Mouse (Mus musculus): ENCODE measurements at regions not wholly inside any gene's neighbourhood (a gene's known extent, or its start where the extent isn't known, plus 50 kb on each side); places are given as distances from the start of the nearest gene placed in this dataset.
A peak's percentile ranks its signal among the peaks of the same experiment; 100 is the strongest.

DNA sequence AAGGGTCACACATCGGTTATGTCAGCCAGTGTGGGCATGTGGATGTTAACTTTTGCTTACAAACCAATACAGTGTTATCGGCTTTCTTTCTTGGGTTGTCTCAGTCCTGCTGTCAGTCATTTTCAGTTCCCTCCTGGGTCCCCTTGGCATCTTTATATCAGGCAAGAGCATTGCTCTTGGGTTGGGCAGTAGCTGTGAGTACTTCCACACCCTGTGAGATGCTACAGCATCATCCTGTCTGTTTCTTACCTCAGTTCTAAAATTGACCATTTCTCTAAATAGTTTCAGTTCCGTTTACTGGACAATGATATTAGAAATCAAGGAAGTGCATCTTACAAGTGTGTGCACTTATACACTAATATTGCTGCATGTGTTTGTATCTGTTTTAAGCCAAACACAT, 104.9 kb upstream of the Sgk1 start:
- no peak for ATAC-seq (ENCODE audit: low FRiP score, low TSS enrichment)
- Histone ChIP-seq H3K36me3 (ENCODE audit: control insufficient read depth, insufficient read depth, low read length) (no peaks in the 10 kb centered on the region), H3K4me2 (replicated peaks; ENCODE audit: low read depth, low read length) (no peak overlapping the region), H3K27ac (ENCODE audit: low read depth, low read length) (no peak overlapping the region), H3K4me3 (ENCODE audit: low read length) (no peak overlapping the region), H3K4me1 (ENCODE audit: control insufficient read depth, insufficient read depth, low read length) (no peaks in the 10 kb centered on the region), H3K9ac (ENCODE audit: low read depth, low read length) (no peak overlapping the region), H3K27me3 (ENCODE audit: control insufficient read depth, insufficient read depth, low read length) (no peaks in the 10 kb centered on the region), H3K9me3 (ENCODE audit: control insufficient read depth, low read length) (no peaks in the 10 kb centered on the region)
- WGBS: 87% methylated on average over 3 of the region's 3 CpGs

DNA sequence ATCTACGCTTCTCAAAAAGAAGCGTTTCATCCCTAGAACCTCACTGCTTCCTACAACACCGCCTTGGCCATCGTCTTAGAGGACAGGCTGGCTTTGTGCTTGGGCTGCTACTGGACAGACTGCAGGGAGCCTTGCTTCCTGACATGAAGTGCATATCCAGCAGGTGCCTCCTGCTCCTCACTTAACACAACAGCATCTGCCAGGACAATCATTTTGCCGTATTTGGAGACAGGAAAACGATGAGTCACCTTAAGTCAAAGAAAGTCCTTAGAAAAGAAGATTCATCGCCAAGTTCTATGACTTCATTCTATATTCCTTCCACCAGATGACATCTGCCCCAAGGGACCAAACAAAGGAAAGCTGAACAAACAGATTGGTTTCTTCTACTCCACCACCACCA, 98.5 kb upstream of the Sgk1 start:
- H3K9me3 ChIP-seq (ENCODE audit: control insufficient read depth, low read length): no peaks in the 10 kb centered on the region
- H3K27ac ChIP-seq (ENCODE audit: low read depth, low read length): no peak overlapping the region
- WGBS: 83% methylated on average over 7 of the region's 7 CpGs
- H3K4me1 ChIP-seq (ENCODE audit: control insufficient read depth, insufficient read depth, low read length): no peaks in the 10 kb centered on the region
- no peaks in the 10 kb centered on the region for H3K36me3 ChIP-seq (ENCODE audit: control insufficient read depth, insufficient read depth, low read length)
- ATAC-seq (ENCODE audit: low FRiP score, low TSS enrichment): no peak
- H3K4me3 ChIP-seq (ENCODE audit: low read length): no peak overlapping the region
- no peaks in the 10 kb centered on the region for H3K27me3 ChIP-seq (ENCODE audit: control insufficient read depth, insufficient read depth, low read length)
- no peak overlapping the region for H3K9ac ChIP-seq (ENCODE audit: low read depth, low read length)
- no peak overlapping the region for H3K4me2 ChIP-seq (replicated peaks; ENCODE audit: low read depth, low read length)

DNA sequence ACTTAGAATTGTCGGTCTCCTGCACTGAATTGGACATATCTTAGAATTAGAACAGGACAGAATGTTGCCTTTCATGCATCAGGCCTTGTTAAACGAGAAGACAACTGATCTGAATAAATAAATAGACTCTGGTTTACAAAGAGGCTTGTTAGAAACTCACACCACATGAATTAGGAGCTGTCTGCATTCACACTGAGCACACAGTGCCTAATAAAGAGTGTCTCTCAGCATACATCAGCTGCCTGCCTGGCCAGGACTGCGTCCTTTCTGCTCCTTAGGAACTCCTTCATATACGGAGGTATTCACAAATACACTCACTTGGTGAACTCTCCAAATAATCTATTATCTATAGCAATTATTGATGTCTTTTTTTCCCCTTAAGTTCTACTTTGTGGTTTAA, 96.9 kb upstream of the Sgk1 start:
- no peak overlapping the region for H3K4me3 ChIP-seq (ENCODE audit: low read length)
- no peaks in the 10 kb centered on the region for H3K36me3 ChIP-seq (ENCODE audit: control insufficient read depth, insufficient read depth, low read length)
- H3K27me3 ChIP-seq (ENCODE audit: control insufficient read depth, insufficient read depth, low read length): no peaks in the 10 kb centered on the region
- H3K27ac ChIP-seq (ENCODE audit: low read depth, low read length): no peak overlapping the region
- no peak for ATAC-seq (ENCODE audit: low FRiP score, low TSS enrichment)
- WGBS: 71% methylated on average over 4 of the region's 4 CpGs
- no peaks in the 10 kb centered on the region for H3K9me3 ChIP-seq (ENCODE audit: control insufficient read depth, low read length)
- no peak overlapping the region for H3K4me2 ChIP-seq (replicated peaks; ENCODE audit: low read depth, low read length)
- no peak overlapping the region for H3K9ac ChIP-seq (ENCODE audit: low read depth, low read length)
- peaks cover 4% of the 10 kb centered on the region for H3K4me1 ChIP-seq (ENCODE audit: control insufficient read depth, insufficient read depth, low read length)

DNA sequence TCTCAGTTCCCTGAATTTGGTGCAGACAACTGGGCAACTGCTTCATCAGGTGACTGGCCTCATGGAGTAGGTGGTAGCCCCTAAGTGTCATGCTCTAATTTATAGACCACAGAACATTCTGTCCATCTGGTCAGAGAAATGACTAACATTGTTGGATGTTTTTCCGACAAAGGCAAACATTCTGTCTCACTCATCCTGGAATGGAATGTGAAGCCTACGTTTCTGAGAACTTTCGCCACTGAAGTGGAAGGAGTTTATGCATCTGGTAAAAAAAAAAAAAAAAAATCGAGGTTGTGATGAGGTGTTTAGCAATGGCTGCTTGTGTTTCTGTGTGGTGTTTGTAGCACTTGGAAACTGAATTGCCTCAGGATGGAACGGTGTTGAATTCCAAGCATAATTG, 96.2 kb upstream of the Sgk1 start:
- Histone ChIP-seq H3K36me3 (ENCODE audit: control insufficient read depth, insufficient read depth, low read length) (no peaks in the 10 kb centered on the region), H3K27me3 (ENCODE audit: control insufficient read depth, insufficient read depth, low read length) (no peaks in the 10 kb centered on the region), H3K4me3 (ENCODE audit: low read length) (no peak overlapping the region), H3K27ac (ENCODE audit: low read depth, low read length) (no peak overlapping the region), H3K9me3 (ENCODE audit: control insufficient read depth, low read length) (no peaks in the 10 kb centered on the region), H3K4me1 (ENCODE audit: control insufficient read depth, insufficient read depth, low read length) (peaks cover 7% of the 10 kb centered on the region), H3K9ac (ENCODE audit: low read depth, low read length) (no peak overlapping the region), H3K4me2 (replicated peaks; ENCODE audit: low read depth, low read length) (no peak overlapping the region)
- ATAC-seq (ENCODE audit: low FRiP score, low TSS enrichment): no peak
- WGBS: 72% methylated on average over 5 of the region's 5 CpGs

DNA sequence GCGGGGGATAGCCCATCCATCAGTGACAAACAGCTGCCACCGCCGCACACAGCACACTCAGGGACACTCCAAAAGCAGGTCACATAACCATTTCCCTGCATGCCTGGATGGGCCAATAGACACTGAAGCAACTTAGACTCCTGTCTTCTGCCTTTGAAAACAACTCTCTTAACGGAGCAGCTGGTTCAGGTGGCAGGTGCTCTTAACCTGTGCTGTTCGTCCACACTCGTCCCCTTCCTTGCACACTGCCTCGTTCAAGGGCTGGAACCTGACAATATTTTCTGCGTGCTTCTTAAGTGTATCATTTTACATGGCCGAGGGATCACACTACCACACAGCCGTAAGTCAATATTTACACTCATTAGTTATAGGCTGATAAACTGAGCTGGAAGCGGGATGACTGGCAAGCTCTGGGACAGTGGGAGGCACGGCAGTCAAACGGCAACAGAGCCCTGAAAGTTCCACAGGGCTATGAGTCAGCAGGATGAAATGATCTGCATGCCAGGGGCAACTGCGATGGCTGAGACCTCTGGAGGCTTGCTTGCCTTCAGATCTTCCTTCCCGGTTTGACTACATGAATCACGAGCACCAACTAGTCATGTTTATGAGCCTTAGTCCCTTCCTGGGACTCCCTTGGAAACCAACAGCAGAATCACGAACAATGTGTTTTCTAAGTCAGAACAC, 92.0 kb upstream of the Sgk1 start:
- ATAC-seq (ENCODE audit: low FRiP score, low TSS enrichment): peak; percentile 62
- Histone ChIP-seq H3K4me3 (ENCODE audit: low read length) (no peak overlapping the region), H3K9ac (ENCODE audit: low read depth, low read length) (no peak overlapping the region), H3K36me3 (ENCODE audit: control insufficient read depth, insufficient read depth, low read length) (no peaks in the 10 kb centered on the region), H3K4me2 (replicated peaks; ENCODE audit: low read depth, low read length) (peak overlapping the region; percentile 28), H3K27ac (ENCODE audit: low read depth, low read length) (no peak overlapping the region), H3K4me1 (ENCODE audit: control insufficient read depth, insufficient read depth, low read length) (peaks cover 7% of the 10 kb centered on the region), H3K27me3 (ENCODE audit: control insufficient read depth, insufficient read depth, low read length) (no peaks in the 10 kb centered on the region), H3K9me3 (ENCODE audit: control insufficient read depth, low read length) (no peaks in the 10 kb centered on the region)
- WGBS: 17% methylated on average over 17 of the region's 17 CpGs

DNA sequence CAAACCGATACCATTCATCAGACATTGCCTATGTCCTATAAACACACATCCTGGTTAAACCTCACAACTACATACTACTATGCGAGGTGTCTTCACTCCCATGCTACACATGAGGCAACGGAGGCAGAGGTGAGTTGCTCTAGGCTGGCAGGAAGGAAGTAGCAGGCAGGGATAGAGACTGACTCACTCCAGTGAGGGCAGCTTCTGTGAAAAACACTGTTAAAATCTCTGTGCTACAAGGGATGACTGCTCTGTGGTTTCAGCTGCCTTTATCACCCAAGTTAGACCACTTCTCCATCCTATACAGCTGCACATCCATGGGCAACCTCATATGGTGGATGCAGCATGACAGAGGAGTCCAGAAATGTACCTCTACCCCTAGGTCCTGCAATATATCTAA, 91.0 kb upstream of the Sgk1 start:
- no peaks in the 10 kb centered on the region for H3K36me3 ChIP-seq (ENCODE audit: control insufficient read depth, insufficient read depth, low read length)
- H3K4me1 ChIP-seq (ENCODE audit: control insufficient read depth, insufficient read depth, low read length): peaks cover 7% of the 10 kb centered on the region
- no peak overlapping the region for H3K9ac ChIP-seq (ENCODE audit: low read depth, low read length)
- H3K4me3 ChIP-seq (ENCODE audit: low read length): no peak overlapping the region
- H3K9me3 ChIP-seq (ENCODE audit: control insufficient read depth, low read length): no peaks in the 10 kb centered on the region
- WGBS: 84% methylated on average over 3 of the region's 3 CpGs
- no peak overlapping the region for H3K27ac ChIP-seq (ENCODE audit: low read depth, low read length)
- H3K4me2 ChIP-seq (replicated peaks; ENCODE audit: low read depth, low read length): no peak overlapping the region
- H3K27me3 ChIP-seq (ENCODE audit: control insufficient read depth, insufficient read depth, low read length): no peaks in the 10 kb centered on the region
- ATAC-seq (ENCODE audit: low FRiP score, low TSS enrichment): no peak

DNA sequence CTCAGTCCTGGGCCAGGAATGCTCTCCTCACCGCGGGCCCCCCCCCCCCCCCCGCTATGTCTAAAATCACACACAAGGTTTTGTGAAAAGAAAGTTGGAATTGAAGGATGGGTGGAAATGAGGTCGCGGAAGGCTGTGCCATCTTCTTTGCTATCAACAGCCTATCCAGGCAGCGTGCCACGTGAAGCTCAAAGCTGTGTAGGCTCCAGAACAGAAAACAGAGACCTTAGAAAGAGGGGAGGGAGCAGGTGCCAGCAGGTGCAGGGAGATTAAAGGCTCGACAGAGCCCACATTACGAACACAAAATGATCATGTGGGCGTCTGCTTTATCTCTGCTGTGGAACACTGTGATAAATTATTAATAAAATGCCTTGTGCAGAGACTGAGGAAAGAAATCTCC, 89.6 kb upstream of the Sgk1 start:
- Histone ChIP-seq H3K27ac (ENCODE audit: low read depth, low read length) (no peak overlapping the region), H3K36me3 (ENCODE audit: control insufficient read depth, insufficient read depth, low read length) (no peaks in the 10 kb centered on the region), H3K9me3 (ENCODE audit: control insufficient read depth, low read length) (no peaks in the 10 kb centered on the region), H3K27me3 (ENCODE audit: control insufficient read depth, insufficient read depth, low read length) (no peaks in the 10 kb centered on the region), H3K9ac (ENCODE audit: low read depth, low read length) (no peak overlapping the region), H3K4me3 (ENCODE audit: low read length) (no peak overlapping the region), H3K4me1 (ENCODE audit: control insufficient read depth, insufficient read depth, low read length) (peaks cover 7% of the 10 kb centered on the region), H3K4me2 (replicated peaks; ENCODE audit: low read depth, low read length) (no peak overlapping the region)
- 58% methylated on average over 10 of the region's 10 CpGs for WGBS
- no peak for ATAC-seq (ENCODE audit: low FRiP score, low TSS enrichment)

DNA sequence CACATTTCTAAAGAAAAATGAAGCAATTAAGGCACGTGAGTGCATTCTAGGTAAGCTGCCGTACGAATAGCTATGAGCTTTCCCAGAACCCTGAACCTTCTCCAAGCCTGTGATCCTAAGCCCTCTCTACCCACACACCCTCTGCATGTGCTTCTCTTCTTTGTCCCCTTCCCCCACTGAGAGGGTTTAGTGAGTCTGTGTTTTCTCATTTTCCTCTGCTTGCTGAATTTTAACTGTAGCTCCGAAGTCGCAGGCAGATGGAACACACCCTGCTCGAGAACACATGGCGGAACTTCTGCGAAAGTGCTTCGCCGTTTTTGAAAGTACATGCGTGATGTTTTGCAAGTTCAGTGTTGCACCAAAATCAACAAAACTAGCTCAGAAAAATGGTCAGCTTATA, 88.3 kb upstream of the Sgk1 start:
- H3K9me3 ChIP-seq (ENCODE audit: control insufficient read depth, low read length): no peaks in the 10 kb centered on the region
- H3K27me3 ChIP-seq (ENCODE audit: control insufficient read depth, insufficient read depth, low read length): no peaks in the 10 kb centered on the region
- H3K9ac ChIP-seq (ENCODE audit: low read depth, low read length): no peak overlapping the region
- H3K36me3 ChIP-seq (ENCODE audit: control insufficient read depth, insufficient read depth, low read length): no peaks in the 10 kb centered on the region
- ATAC-seq (ENCODE audit: low FRiP score, low TSS enrichment): no peak
- no peak overlapping the region for H3K27ac ChIP-seq (ENCODE audit: low read depth, low read length)
- H3K4me2 ChIP-seq (replicated peaks; ENCODE audit: low read depth, low read length): no peak overlapping the region
- WGBS: 92% methylated on average over 11 of the region's 11 CpGs
- H3K4me1 ChIP-seq (ENCODE audit: control insufficient read depth, insufficient read depth, low read length): peaks cover 7% of the 10 kb centered on the region
- H3K4me3 ChIP-seq (ENCODE audit: low read length): no peak overlapping the region

DNA sequence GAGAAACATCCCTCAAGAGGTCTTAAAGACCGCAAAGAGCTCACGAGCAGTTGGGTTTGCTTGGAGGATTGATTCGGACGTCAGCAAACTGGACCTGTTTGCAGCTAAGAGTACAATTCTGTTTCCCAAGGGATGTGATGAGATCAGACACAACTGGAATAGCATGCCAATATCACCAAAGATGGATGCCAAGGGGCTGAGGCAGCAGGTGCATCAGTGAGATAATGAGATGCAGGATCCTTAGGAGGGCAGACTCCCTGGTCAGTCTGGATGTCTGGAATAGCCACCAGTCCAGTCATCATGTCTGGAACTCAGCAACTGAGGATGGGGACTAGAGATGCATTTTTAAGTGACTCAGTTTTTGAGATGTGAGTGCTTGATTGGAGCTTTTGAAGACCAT, 85.6 kb upstream of the Sgk1 start:
- H3K4me1 ChIP-seq (ENCODE audit: control insufficient read depth, insufficient read depth, low read length): no peaks in the 10 kb centered on the region
- no peaks in the 10 kb centered on the region for H3K27me3 ChIP-seq (ENCODE audit: control insufficient read depth, insufficient read depth, low read length)
- no peaks in the 10 kb centered on the region for H3K9me3 ChIP-seq (ENCODE audit: control insufficient read depth, low read length)
- H3K36me3 ChIP-seq (ENCODE audit: control insufficient read depth, insufficient read depth, low read length): no peaks in the 10 kb centered on the region
- no peak overlapping the region for H3K9ac ChIP-seq (ENCODE audit: low read depth, low read length)
- H3K27ac ChIP-seq (ENCODE audit: low read depth, low read length): no peak overlapping the region
- H3K4me3 ChIP-seq (ENCODE audit: low read length): no peak overlapping the region
- no peak for ATAC-seq (ENCODE audit: low FRiP score, low TSS enrichment)
- 94% methylated on average over 4 of the region's 4 CpGs for WGBS
- H3K4me2 ChIP-seq (replicated peaks; ENCODE audit: low read depth, low read length): no peak overlapping the region
